Mouse (Mus musculus): ENCODE results near the gene Rph3al.

Rph3al gene

DNA sequence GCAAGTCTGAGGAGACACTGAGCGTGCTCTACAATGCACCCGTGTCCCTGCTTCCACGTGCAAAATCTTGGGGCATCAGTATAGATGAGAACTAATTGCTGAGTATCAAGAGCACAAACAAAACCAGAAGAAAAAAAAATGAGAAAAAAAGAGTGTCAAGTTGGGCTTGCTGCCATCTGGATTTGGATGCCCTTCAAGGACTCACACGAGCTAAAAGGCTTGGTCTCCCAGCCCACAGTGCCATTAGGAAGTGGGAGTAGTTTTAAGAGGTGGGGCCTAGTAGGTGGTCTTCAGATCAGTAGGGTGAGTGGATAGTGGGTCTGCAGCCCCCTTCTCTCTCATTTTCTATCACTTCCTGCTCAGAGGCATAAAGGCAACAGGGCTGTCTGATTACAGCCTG, 75.8 kb downstream of the Rph3al start:
- DNase-seq (ENCODE audit: low spot score in 2 of 2), result no peak

DNA sequence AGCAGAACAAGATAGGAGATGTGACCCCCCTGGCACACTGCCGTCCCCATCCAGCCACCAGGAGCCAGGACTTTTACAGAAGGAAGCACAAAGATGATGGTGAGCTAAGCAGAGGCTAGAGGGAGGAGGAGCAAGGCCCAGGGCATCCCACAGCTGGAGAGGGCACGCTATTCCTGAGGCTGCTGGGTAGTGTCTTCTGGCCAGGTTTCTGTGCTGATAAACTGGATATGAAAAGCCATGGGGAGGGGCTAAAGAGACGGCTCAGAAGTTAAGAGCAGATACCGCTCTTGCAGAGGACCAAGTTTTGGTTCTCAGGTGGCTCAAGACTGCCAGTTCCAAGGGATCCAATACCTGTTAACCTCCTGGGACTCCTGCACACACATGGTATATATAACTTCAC, 76.6 kb downstream of the Rph3al start:
- DNase-seq (ENCODE audit: low spot score in 2 of 2), result no peak

DNA sequence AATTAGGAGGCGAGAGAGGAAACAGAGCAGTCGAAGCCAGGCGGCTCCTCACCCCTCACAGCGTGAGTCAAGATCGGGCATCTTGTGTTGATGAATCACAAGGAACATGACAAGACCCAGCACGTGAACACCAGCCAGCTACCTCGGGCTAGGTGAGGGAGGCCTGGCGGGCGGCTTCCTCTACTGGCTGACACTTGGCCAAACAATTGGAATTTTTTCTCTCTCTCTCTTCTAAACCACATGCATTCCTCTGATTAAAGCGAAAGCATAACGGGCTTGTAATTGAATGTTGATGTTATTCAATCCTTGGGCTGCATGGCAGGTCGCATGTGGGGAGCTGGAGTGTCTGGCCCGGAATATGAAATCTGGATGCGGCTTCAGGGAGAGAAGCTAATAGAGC, 77.0 kb downstream of the Rph3al start:
- DNase-seq (ENCODE audit: low spot score in 2 of 2), result no peak

DNA sequence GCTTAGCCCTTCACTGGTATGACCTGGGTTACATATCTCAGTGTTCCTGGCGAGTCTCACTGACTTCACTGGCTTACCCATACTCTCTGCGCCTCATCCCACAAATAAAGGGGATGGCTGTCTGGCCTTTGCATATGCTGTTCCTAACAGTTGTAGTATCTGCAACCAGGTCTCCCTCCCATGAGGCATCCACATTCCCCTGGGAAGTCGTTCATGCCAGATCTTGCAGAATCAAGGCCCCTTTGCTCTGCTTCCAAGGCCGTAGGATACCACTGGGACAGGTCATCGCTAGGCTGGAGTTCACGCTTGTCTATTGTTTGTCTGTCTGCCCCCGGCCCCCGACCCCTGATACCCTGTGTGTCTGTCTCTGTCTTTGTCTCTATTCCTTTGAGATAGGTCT, 78.8 kb downstream of the Rph3al start:
- no peak for DNase-seq (ENCODE audit: low spot score in 2 of 2)

DNA sequence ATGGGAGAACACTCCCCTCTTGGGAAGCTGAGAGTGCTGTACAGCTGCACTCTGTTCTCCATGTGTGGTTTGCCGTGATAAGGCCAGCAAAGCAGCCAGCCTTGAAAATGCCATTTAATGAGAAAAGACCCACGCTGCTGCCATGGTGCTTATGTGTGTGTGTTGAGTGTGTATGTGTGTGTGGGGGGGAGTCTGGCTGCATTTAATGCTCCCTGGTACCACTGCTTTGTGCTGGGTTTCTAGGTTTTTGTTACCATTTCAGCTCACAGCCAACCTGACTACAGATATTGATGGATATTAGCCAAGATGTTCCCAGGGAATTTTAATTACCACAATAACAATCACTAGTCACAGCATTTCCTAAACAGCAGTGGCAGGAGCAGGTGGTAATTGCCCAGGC, 79.3 kb downstream of the Rph3al start:
- no peak for DNase-seq (ENCODE audit: low spot score in 2 of 2)

DNA sequence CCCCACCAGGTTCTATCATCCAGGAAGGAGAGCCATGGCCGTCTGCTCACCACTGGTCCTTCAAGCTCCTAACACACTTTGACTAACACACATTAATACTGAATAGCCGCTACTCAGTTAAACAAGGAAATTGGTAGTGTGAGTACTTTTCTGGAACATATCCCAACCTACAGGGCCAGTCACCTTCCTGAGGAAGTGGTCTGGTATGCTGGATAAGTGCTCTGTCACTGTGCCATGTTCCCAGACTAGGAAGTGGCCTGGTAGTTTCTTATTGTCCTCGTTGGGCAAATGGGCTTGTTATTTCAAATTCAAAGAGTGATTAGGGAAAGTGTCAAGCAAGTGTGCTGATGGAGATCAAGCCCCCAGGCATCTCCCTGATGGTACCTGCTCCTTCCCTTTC, 80.4 kb downstream of the Rph3al start:
- DNase-seq (ENCODE audit: low spot score in 2 of 2), result no peak

DNA sequence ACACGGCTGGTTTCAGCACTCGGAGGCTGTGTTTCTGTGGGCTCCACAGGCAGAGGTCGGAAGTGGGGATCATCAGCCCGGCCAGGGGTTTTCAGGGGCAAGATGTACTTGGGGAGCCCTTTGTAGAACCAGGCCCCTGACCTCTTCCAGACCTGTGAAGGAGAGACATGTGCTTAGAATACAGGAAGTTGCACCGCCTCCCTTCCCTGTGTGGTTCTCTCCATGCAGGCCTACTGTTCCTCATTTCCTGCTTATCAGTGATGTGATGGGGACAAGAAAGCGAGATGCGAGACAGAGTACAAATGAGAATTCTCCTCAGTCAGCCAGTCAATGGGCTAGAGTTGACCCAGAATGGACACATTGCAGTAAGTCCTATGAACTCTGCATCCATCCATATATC, 83.9 kb downstream of the Rph3al start:
- no peak for DNase-seq (ENCODE audit: low spot score in 2 of 2)

DNA sequence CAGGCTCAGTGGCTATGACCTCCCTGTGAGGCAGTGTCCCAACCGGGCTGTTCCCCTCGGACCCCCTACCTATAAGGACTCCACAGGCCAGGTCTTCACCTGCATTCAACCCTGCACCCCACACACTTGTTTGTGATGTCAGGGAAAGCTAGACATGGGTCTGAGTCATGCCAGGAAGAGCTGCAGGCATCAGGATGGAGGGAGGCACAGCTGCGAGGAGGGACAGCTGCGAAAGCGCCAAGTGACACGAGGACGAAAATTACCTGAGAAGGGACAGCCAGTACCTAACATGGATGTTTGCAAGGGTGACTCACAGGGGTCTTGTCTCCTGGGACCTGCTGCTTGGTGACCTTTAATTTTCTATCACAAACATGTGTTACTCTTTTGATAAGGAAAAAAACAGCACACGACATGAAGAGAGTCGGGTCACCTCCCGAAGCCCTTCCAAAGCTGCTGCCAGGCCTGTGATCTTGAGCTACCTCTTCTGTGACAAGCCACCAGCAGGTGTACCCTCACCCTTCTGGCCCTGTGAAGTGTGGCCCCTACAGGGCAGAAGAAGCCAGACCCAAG, 85.1 kb downstream of the Rph3al start:
- DNase-seq (ENCODE audit: low spot score in 2 of 2), result no peak

DNA sequence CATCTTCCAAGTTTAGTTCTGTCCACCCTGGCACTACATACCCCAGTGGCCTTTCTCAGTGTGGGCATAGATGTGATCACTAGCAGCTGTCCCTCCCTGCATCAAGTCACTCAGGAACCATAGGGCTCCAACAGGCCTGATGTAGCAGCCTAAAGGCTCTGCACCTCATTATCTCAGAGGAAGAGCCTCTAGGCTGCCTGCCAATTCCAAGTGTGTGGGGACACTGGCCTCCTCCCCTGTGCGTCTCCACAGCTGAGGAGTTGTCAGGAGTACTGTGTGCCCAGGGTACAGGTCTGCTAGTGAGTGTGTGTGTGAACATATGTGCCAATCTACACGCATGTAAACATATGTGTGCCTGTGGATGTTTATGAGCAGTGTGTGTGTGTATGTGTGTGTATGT, 85.7 kb downstream of the Rph3al start:
- DNase-seq (ENCODE audit: low spot score in 2 of 2), result no peak

DNA sequence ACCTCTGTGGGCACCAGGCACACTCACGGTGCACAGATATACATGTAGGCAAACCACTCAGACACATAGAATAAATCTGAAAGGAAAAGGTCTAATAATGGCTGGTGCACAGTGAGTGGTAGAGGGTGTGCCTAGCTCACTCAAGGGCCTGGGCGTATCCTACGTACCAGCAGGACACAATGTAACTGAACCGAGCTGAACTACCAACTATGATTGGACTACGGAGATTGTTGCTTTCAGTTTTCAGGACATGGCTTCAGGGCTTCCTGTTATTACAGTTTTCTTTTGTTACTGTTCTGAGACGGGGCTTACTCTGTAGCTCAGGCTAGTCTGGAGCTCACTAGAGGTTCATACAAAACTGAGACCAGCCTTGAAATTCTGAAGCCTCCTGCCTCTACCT, 88.7 kb downstream of the Rph3al start:
- DNase-seq (ENCODE audit: low spot score in 2 of 2), result no peak

DNA sequence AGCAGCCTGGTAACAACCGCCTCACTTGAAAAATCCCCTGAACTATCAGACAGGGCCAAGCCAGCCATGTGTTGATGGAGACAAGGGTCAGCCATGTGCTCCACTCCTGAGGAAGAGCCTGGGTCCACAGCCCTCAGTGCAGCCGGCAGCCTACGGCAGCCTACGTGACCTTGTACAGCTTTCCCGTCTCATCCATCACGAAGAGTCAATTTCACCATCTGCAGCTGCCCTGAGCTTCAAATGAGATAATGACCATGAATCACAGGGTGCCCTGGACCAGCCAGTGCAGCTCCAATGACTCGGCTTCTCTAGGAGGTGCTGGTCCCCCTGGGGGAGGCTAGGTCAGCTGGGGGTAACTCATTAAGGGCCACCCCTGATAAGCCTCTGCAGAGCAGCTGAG, 91.6 kb downstream of the Rph3al start:
- no peak for DNase-seq (ENCODE audit: low spot score in 2 of 2)

DNA sequence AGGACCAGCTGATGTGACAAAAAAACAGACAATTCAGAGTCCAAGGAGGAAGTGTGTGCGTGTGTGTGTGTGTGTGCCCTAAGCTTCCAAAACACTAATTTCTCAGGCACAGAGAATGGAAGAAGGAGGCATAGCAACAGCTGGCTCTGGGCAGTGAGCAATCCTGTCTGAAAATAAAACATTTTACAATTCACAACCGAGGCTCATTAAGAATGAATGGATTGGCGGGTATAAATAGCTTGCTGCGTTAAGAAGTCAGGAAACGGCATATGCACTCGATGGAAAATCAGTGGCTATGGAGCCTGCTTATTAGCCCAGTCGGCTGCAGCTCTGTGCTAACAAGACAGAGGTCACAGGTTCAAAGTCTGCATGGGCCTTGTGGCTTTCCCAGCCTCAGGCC, 92.6 kb downstream of the Rph3al start:
- DNase-seq (ENCODE audit: low spot score in 2 of 2), result no peak

DNA sequence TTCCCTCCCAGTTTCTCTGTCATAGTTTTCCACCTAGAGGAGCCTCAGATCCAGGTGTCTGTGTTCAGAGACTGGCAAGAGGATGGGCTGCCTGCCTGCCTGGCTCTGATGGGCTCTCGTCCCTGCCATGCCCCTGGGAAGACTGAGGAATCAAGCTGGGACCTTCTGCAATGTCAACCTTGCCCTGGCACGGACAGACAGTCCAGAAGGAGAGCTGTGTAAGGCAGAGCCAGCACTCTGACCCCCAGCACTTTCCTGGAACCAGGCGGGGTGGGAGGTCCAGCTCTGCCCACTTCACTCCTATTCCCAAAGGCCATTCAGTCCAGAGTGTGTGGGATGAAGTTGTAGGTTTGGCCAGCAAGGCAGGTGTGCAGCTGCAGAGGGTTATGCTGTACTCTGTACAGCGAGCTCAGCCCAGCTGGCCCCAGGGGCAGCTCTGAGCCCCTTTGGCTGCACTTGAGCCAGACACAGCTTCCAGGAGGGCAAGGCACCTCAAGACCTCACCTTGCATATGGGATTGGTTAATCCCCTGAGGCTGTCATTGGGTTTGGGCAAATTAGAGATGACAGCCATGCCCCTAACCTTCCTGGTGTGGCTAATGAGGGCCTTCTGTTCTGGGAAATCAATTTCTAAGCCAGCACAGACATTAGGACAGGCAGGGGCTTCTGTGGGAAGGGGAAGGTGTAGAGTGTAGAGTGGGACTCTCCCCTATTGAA, 95.2 kb downstream of the Rph3al start:
- DNase-seq (ENCODE audit: low spot score in 2 of 2), result no peak

DNA sequence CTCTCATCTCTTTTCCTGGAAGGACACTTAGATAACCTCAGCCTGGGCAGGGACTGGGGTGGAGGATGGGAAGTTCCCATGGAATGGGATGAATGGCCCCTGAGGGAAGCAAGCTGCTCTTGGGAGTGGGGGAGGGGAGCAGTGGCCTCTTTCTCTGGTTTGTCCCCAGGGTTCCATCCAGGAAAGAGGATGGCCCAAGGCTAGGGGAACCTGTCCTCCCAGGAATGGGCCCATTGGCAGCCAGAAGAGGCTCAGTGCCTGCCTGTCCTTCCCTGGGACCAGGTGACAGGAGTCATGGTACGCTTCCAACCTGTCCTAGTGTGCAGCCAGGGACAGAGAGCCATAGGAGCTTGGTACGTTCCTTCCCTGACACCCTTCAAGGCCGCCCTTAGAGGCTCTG, 96.7 kb downstream of the Rph3al start:
- no peak for DNase-seq (ENCODE audit: low spot score in 2 of 2)

DNA sequence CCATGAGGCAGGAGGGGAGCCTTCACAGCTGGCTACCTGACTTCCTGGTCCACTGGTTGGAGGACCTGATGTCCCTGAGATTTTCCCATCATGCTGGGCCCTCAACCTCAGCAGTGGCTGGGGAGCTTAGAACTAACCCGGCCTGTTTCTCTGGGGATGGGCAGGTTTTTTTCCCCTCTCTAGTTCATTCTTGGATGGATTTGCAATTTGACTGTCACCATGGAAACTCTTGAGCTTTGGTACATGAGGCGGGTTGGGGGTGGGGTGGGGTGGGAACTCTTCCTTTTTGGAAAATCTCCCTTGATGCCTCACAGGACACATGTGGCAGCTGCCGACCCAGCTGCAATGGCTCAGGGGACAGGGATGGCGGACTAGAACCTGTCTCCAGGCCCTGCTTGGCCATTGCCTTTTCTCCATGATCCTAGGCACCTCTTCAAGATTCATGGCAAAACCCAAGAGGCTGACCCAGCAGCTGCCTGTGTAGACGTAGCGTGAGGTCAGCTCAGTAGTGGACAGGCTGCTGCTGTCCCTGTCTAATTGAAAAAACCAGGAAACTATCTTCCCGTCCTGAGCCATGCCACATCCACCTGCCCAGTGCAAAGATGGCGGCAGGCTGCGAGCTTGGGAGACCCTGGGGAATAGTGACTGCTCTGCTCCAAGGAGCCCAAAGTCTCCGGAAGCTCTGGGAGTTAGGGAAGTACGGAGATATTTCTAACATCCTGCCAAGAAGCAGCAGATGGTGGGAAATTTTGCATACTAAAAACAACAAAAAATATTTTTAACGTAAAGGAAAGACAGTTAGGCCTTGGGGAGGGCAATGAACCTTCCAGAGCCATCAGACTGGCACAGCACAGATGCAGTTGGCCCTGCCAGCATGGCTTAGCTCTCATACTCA, 98.4 kb downstream of the Rph3al start:
- no peak for DNase-seq (ENCODE audit: low spot score in 2 of 2)

DNA sequence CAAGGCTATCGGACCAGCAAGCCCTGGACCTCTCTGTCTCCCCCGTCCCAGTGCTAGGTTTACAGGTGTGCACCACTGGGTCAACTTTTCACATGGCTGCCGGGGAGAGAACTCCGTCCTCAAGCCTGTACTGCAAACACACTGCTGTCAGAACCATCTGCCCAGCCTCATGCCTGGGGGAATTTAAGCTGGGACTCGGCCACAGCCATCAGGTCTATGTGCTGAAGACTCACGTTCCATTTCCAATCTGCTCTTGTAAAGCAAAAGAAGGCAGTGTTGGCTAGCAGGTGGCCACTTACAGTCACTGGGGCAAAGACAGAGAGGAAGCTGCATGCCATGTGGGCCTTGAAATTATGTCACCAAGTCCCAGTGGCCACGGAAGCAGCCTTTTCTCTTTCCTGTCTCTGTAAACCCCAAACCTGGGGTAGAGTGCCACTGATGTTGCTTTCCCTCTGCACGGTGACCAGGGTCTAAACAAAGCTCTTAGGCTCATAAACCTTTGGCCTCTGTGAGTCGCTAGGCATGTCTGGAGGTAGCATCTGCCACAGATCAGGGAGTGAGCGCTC, 99.3 kb downstream of the Rph3al start:
- peak in 1 of 2 experiments; percentile 33 for DNase-seq (ENCODE audit: low spot score in 2 of 2)

DNA sequence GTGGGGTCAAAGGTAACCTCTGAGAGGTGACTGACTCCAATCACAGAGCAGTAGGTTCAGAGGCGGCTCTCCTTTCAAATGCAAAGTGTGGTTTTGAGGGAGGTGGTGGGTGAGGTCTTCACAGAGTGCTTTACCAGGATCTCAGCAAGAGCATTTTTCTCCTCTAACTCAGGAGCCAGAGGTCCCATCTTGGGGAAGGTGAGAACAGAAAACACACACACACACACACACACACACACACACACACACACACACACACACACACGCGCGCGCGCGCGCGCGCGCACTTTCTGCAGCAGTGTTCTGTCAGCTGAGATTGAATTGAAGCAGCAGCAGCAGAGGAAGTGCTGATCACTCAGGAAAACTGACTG, 102.0 kb downstream of the Rph3al start:
- DNase-seq (ENCODE audit: low spot score in 2 of 2), result peak in 1 of 2 experiments; percentile 5

DNA sequence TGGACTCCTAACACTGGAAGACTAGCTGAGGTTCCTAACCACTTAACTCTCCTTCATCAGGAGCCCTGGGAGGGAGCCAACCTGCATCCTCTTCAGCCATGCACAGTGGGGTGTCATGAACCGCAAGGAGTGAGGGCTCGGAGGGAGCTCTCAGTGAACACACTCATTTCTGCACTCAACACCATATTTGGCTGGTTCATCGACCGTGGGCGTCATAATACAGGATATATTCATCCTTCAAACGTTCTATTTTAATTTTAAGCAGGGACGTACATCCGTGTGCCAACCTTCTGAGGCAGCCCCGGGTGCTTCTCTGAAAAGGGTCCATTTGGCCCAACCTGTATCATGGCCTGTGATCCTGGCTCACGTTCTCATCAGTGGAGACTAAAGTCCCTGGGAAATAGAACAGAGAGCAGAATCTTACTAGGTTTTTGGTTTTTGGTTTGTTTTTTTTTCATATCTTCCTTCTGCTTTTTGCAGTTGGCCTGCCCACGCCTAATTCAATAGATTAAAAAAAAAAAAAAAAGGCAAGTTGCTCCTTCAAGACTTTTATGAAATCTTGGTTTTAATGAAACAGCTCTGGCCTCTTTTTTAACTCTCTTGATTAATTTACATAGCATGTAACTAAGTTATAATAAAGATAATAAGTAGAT, 102.5 kb downstream of the Rph3al start:
- peak in 1 of 2 experiments; percentile 52 for DNase-seq (ENCODE audit: low spot score in 2 of 2)

DNA sequence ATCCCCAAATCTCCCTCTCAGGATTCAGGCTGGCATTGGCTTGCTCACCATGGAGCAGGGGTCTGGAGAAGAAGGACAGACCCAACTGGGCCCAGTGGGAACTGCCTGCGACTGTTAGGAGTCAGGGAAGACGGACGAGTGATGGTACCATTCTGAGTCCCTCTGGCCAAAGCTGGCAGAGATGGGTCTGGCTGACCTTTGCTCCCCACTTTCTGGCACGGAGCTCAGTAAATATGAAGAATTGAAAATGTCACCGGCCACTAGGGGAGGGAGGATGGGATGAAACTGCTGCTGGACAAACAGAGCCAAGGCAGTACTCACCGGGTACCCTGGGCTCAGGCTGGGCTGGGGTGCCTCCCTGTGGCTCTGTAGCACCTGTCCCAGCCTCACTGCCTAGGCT, 105.1 kb downstream of the Rph3al start:
- DNase-seq (ENCODE audit: low spot score in 2 of 2), result no peak

DNA sequence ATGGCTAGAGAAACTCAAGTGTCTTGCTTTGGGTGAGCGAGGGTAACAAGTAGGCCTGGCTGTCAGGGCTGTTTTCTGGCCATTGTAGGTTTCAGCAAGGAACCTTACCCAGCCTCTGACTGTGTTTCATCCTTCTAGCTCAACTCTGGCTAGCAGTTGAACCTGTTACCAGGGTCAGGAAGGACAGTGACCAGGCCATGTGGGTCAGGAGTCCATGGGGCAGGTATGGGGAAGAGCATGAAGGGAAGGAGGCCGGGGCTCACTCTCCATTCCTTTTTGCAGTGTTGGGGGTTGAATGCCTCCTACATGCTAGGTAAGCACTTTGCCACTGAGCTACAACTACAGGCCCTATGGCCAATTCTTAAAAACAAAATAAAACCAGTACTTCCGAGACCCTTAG, 107.8 kb downstream of the Rph3al start:
- DNase-seq (ENCODE audit: low spot score in 2 of 2), result no peak

DNA sequence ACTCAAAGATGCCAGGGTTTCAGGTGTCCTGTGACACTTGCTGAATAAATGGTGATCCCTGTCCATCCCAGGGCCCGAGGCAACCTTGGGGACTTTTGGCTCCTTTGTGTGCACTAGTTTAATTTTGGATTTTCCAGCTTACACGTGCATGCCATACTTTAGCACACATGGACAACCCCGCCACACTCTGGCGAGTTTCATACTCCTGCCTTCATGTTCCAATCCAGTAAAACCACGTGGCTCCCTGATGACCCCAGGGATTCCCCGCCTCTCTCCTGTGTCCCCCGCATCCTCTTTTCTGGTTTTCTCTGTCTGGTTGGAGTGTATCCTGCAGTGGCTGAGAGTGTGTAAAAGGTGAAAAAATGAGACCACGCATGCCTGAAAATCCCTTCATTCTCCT, 110.8 kb downstream of the Rph3al start:
- DNase-seq (ENCODE audit: low spot score in 2 of 2), result peak in 1 of 2 experiments; percentile 27

DNA sequence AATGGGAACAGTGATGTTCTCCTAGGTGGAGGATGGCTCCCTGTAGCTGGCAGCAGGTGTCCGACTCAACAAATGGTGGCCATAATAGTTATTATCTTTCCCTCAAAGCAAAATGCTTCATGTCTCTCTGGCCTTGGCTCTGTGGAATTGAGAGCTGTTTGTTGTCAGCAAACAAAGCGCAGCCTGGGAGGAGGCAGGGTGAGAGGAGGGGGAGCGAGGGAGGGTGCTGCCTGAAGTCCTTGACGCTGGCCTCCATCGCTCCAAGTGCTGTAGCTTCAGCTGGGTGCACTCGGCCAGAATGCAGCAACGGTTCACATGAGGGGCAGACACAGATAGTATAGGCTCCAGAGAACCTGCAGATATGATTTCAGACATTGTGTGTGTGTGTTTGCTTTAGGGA, 114.7 kb downstream of the Rph3al start:
- no peak for DNase-seq (ENCODE audit: low spot score in 2 of 2)

Measured in natural killer cell, adult 2 months (primary cell).